Mouse (Mus musculus) layer of hippocampus, adult 18-20 months (tissue): ENCODE data around the gene Olfr624. TPM values are rescaled to one million over a fixed set of nuclear protein-coding genes. Genes with fewer than 3 reads are reported as not detected.
A peak's percentile ranks its signal among the peaks of the same experiment; 100 is the strongest.

Experiments used
- DNase-seq, 2 experiments: peaks; one replicate each; pipeline ENCODE4 v3.0.0; 2022; ENCODE audit warnings: low spot score in 2 of 2
- long read RNA-seq: library from polyadenylated mRNA; stranded (forward); transcript quantifications from one replicate; pipeline ENCODE4 v2.0.0, GENCODE M21; 2021
- total RNA-seq, 2 experiments: library from RNA; stranded (reverse); gene quantifications; 2 replicates each; pipeline ENCODE4 v1.2.3; 2021

Olfr624 gene
- total RNA-seq, result under 1 TPM in 1 of 2 experiments, not detected in 1; 0.05 TPM
- long read RNA-seq, result 0 reads

- no peak for DNase-seq
These were observed at the start of gene Olfr624 for GRCm38 (mm10) chr7:103671091-103671490. TSS of gene Olfr624 (minus strand) at chr7:103671191.

DNA sequence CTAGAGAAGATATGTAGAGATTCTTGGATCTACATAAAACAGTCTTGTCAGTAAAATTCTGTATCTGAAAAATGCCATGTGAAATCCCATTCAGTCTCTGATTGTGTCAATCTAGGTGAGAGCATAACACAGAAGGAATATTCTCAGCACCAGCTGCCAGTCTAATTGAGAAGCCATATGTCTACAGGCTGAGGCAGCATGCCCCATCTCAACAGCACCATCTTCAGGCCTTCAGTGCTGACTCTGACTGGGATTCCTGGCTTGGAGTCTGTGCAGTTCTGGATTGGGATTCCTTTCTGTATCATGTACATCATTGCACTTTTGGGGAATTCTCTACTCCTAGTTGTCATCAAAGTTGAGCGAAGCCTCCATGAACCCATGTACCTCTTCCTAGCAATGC, 45.4 kb upstream of the Olfr624 start:
- DNase-seq, result peak; percentile 12 to 55

DNA sequence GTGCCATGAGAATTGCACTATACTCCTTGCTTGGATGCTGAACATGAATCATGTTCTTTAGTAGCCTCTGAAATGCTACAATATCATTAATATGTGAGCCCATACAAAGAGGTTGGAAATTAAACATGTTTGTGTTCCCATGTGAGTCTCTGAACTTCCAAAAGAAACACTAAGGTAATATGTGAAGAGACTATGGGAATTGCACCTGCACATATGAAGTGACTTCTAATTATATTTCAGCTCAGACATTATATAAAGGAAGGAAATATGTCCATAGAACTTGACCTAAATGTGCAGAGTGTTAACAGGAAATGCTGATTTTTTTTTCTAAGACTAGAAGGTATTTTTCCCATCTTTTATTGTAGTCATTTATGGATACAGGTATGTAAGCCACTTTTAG, 43.4 kb upstream of the Olfr624 start, which contains the start of gene Olfr243:
Gene Olfr243, plus strand, starts transcription at position 301 of the 400 bp plus-strand sequence.
- DNase-seq, result no peak

GRCm38 (mm10) chr7:103712024-103712423, 41.0 kb upstream of the Olfr624 start:
- DNase-seq, result no peak

DNA sequence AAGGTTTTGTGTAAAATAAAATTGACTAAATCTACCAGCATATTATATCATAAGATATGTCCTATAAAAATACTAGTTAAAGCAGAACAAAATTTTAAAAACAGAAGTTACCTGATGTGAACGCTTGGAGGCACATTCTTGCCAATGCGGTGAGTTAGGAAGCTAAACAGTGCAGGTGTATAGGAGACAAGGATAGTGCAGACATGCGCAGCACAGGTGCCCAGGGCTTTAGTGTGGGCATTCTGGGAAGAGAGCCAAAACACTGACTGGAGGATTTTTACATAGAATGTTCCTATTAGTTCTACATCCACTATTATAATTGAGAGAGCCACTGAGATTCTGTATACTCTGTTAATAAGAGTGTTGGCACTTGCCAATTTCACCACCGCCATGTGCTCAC, 28.5 kb upstream of the Olfr624 start:
- DNase-seq, result no peak

- DNase-seq, result no peak
These were observed 11.4 kb upstream of the Olfr624 start, which contains the start of gene Olfr625-ps1 for GRCm38 (mm10) chr7:103682420-103682819. TSS of gene Olfr625-ps1 (plus strand) at chr7:103682720.

- DNase-seq, result no peak
These were observed 7.4 kb downstream of the Olfr624 start, which contains the start of gene Olfr623 for GRCm38 (mm10) chr7:103663598-103663997. TSS of gene Olfr623 (minus strand) at chr7:103663698.

DNA sequence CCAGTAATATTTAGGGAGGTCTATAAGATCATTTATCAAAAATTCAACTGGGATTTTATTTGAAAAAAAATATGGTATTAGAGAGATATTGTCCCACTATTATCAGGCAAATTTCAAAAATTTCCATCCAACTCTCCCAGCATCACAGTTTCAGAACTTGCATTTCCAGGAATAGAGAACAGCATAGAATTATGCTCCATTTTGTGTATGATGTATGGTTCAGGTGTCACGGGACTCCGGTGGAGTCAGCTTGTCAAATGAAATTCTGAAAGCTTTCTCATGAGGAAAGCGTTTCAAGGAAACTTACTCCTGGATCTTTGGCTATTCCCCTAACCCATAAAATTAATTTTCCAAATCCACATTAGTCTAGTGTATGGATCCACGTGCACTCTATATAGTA, 26.9 kb downstream of the Olfr624 start:
- no peak for DNase-seq

DNA sequence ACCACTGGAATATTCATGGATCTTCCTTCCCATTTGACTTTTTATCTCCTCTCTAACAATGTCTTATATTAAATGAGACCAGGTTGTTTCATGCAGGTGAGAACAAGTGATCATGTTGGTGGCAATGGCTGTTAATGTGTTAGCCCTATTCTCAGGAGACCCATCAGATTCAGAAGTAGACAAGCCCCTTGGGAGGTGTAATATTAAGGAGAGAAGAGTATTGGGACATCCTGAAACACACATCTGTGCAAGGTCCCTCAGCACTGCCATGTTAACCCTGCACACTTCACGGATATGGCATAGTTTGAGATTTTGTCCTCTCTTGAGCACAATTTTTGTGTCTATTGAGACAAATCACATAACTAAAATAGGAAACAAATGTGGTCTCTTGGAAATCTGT, 28.4 kb downstream of the Olfr624 start, which contains the start of gene Olfr622:
Gene Olfr622, minus strand, starts transcription at position 101 of the 400 bp plus-strand sequence.
- DNase-seq, result no peak

- no peak for DNase-seq
These were observed 34.2 kb downstream of the Olfr624 start for GRCm38 (mm10) chr7:103636795-103637194.

Other genes starting within 250 kb of the Olfr624 start
- not detected for gene Olfr605, start 225.8 kb downstream of the Olfr624 start, total RNA-seq
- not detected for gene Olfr606, start 222.1 kb downstream of the Olfr624 start, total RNA-seq
- not detected for gene Olfr607, start 207.0 kb downstream of the Olfr624 start, total RNA-seq
- not detected for gene Olfr608, start 201.3 kb downstream of the Olfr624 start, total RNA-seq
- not detected for gene Olfr609, start 173.1 kb downstream of the Olfr624 start, total RNA-seq
- not detected for gene Olfr610, start 159.1 kb downstream of the Olfr624 start, total RNA-seq
- gene Olfr611, start 150.3 kb downstream of the Olfr624 start, total RNA-seq, result not detected
- not detected for gene Olfr612, start 128.5 kb downstream of the Olfr624 start, total RNA-seq
- not detected for gene Olfr613, start 123.1 kb downstream of the Olfr624 start, total RNA-seq
- not detected for gene Olfr615, start 115.1 kb downstream of the Olfr624 start, total RNA-seq
- not detected for gene Olfr616, start 102.0 kb downstream of the Olfr624 start, total RNA-seq
- not detected for gene Olfr617, start 98.1 kb downstream of the Olfr624 start, total RNA-seq
- not detected for gene Olfr618, start 81.1 kb downstream of the Olfr624 start, total RNA-seq
- not detected for gene Olfr619, start 70.6 kb downstream of the Olfr624 start, total RNA-seq
- not detected for gene Olfr620, start 58.7 kb downstream of the Olfr624 start, total RNA-seq
- gene Olfr622, start 28.5 kb downstream of the Olfr624 start, total RNA-seq, result not detected
- gene Olfr623, start 7.5 kb downstream of the Olfr624 start, total RNA-seq, result not detected
- not detected for gene Olfr625-ps1, start 11.5 kb upstream of the Olfr624 start, total RNA-seq
- gene Olfr243, start 43.5 kb upstream of the Olfr624 start, total RNA-seq, result not detected
- gene Olfr628, start 59.2 kb upstream of the Olfr624 start, total RNA-seq, result not detected
- gene Olfr629, start 73.8 kb upstream of the Olfr624 start, total RNA-seq, result not detected
- gene Olfr630, start 86.1 kb upstream of the Olfr624 start, total RNA-seq, result not detected
- gene Olfr69, start 100.4 kb upstream of the Olfr624 start, total RNA-seq, result not detected
- not detected for gene Olfr68, start 108.5 kb upstream of the Olfr624 start, total RNA-seq
- gene Olfr67, start 120.6 kb upstream of the Olfr624 start, total RNA-seq, result not detected
- 10 to 100 TPM; 26.0 to 31.8 TPM for gene Hbb-bt, start 142.8 kb upstream of the Olfr624 start, total RNA-seq
- 100 to 1,000 TPM; 267 to 283 TPM for gene Hbb-bs, start 156.9 kb upstream of the Olfr624 start, total RNA-seq
- gene Hbb-bh2, start 169.3 kb upstream of the Olfr624 start, total RNA-seq, result not detected
- not detected for gene Hbb-bh1, start 172.0 kb upstream of the Olfr624 start, total RNA-seq
- not detected for gene Hbb-y, start 182.0 kb upstream of the Olfr624 start, total RNA-seq
- not detected for gene Olfr66, start 215.1 kb upstream of the Olfr624 start, total RNA-seq
- gene Olfr64, start 223.3 kb upstream of the Olfr624 start, total RNA-seq, result not detected
- gene Olfr65, start 232.3 kb upstream of the Olfr624 start, total RNA-seq, result not detected